Mouse (Mus musculus): Measurements from ENCODE around the gene Mta1.

The Mta1 gene

DNA sequence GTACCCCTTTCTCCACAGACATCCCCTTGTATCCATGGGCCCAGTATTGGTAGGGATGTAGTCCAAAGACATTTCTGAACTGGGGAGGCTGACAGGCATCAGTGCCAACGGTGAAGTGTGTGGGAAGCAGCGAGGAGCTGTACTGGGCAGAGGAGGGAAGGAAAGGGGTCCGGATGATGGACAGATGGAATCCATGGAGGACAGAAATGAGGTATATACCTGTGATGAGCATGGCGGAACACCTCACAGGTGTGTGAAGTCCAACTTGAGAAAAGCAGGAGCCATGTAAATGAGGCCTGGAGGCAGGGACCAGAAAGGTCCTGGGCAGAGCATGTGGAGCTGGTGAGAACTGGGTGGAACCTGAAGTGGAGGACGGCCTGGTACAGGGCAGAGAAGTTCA is 47.5 kb downstream of the Mta1 start:
- Histone ChIP-seq H3K27me3 (ENCODE audit: insufficient read depth, low read length) (peaks cover 43% of the 10 kb centered on the region), H3K4me1 (replicated peaks; ENCODE audit: low read depth, low read length) (peaks cover 99% of the 10 kb centered on the region), H3K9me3 (ENCODE audit: low read length) (no peaks in the 10 kb centered on the region), H3K4me3 (replicated peaks; ENCODE audit: low read length) (no peak overlapping the region), H3K36me3 (ENCODE audit: insufficient read depth, low read length) (peaks cover 33% of the 10 kb centered on the region)
- TF ChIP-seq POU5F1 (IDR thresholded peaks at IDR 0.05; ENCODE audit: borderline replicate concordance, low read length) = no peak
- no peak for TF ChIP-seq NANOG (IDR thresholded peaks at IDR 0.05; ENCODE audit: borderline replicate concordance, low read length)
- TF ChIP-seq CTCF (conservative IDR thresholded peaks at IDR 0.05; ENCODE audit: low read length) = no peak

DNA sequence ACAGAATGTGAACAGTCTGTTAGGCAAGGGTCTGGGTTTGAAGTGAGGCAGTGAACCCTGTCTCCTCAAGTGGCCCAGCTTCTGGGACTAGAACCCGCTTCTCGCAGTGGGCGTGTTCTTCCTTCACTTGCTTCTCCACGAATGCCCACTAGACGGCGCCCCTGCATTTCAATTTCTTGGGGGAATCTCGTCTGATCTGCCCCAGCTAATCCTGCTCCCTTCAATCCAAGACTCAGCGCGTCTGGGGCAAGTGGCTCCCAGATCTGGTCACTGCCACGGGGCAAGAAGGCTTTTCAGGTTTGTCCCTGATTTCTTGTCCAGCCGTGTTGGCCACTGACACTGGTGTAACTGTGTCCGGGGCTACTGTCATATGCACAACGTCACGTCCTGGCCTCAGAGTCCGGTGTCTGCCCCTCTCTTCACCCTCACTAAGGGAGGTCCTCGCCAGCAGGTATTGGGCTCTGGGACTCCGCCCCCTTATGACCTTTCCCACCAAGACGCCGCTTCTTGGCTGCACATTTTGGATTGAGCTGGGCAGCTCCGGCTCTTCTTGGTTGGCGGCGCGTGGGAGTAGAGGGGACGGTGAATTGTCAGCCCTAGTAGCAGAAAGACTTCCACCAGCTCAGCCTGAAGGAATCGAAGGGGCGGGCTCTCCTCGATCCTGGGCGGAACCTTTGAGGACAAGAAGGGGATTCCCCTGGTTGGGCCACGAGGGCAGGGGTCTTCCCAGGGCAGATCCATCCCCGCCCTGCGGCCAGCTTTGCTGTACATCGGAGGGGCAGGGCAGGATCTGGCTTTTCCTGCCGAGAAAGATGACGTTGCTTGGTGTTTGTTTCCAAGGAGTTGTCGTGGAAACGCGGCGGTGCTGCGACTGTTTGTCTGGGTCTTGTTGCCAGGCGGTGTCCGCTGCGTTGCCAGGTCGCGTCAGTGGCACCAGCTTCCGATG is 48.3 kb downstream of the Mta1 start, which contains the start of gene Crip1:
Crip1 (plus strand) TSS at position 205 of the 946 bp plus-strand sequence.
- no peaks in the 10 kb centered on the region for H3K9me3 ChIP-seq (ENCODE audit: low read length)
- H3K36me3 ChIP-seq (ENCODE audit: insufficient read depth, low read length) = peaks cover 33% of the 10 kb centered on the region
- H3K27me3 ChIP-seq (ENCODE audit: insufficient read depth, low read length) = peaks cover 43% of the 10 kb centered on the region
- peaks cover 99% of the 10 kb centered on the region for H3K4me1 ChIP-seq (replicated peaks; ENCODE audit: low read depth, low read length)
- TF ChIP-seq POU5F1 (IDR thresholded peaks at IDR 0.05; ENCODE audit: borderline replicate concordance, low read length) (no peak), CTCF (conservative IDR thresholded peaks at IDR 0.05; ENCODE audit: low read length) (peak; percentile 100)
- H3K4me3 ChIP-seq (replicated peaks; ENCODE audit: low read length) = peak within 1 kb of the TSS; percentile 72

DNA sequence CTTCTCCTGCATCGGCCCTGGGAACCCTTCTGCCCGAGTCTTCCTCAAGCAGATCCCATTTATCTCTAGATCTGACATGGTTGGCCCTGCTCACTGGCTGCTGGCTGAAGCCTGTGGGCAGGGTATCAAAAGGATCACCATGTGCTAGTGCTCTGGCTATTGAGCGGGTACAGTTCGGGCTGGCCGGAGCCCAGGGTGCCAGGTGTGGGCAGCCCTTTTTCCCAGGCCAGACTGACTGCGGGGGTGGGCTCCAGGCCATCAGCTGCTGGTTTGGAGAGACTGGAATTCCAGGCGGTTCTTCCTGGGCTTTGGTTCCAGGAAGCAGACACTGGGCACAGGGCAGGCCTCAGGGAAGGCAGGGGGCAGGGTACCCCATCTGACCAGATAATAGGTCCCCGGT is 49.4 kb downstream of the Mta1 start:
- Histone ChIP-seq H3K4me3 (replicated peaks; ENCODE audit: low read length) (peak overlapping the region; percentile 72), H3K9me3 (ENCODE audit: low read length) (no peaks in the 10 kb centered on the region), H3K4me1 (replicated peaks; ENCODE audit: low read depth, low read length) (peaks cover 99% of the 10 kb centered on the region), H3K36me3 (ENCODE audit: insufficient read depth, low read length) (peaks cover 28% of the 10 kb centered on the region), H3K27me3 (ENCODE audit: insufficient read depth, low read length) (peaks cover 38% of the 10 kb centered on the region)
- no peak for TF ChIP-seq POU5F1 (IDR thresholded peaks at IDR 0.05; ENCODE audit: borderline replicate concordance, low read length)
- TF ChIP-seq NANOG (IDR thresholded peaks at IDR 0.05; ENCODE audit: borderline replicate concordance, low read length) = no peak
- no peak for TF ChIP-seq CTCF (conservative IDR thresholded peaks at IDR 0.05; ENCODE audit: low read length)

DNA sequence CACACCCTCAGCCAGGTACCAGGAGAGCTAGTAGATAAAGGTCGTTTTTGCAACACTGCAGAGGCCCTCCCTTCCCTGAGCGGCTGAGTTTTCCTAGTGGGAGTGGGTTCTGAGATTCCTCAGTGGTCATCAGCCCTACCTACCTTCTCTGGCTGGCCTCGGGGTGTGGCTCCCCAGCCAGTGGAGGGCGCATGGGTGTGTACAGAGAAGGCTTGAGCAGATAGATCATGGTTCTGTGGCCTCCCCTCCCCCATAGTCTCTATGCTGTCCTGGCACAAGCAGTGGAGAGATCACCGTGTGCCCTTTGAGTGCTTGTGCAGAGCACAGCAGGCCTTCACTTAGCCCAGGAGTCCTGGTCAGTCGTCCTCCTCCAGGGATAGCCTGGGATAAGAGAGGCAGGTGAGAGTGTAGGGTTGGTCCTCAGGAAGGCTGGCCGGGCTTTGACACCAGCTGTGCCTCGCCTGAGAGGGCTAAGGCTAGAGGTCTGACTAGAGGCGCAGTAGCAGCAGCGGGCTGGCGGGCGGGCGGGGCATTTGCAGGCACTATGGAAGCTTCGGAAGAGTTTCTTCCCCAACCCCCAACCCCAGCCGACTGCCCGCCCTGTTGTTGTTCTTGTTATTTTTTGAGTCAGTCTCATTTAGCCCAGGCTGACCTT is 50.4 kb downstream of the Mta1 start:
- H3K36me3 ChIP-seq (ENCODE audit: insufficient read depth, low read length) = peaks cover 30% of the 10 kb centered on the region
- peaks cover 99% of the 10 kb centered on the region for H3K4me1 ChIP-seq (replicated peaks; ENCODE audit: low read depth, low read length)
- H3K9me3 ChIP-seq (ENCODE audit: low read length) = no peaks in the 10 kb centered on the region
- peaks cover 39% of the 10 kb centered on the region for H3K27me3 ChIP-seq (ENCODE audit: insufficient read depth, low read length)
- peak; percentile 36 for TF ChIP-seq CTCF (conservative IDR thresholded peaks at IDR 0.05; ENCODE audit: low read length)
- no peak for TF ChIP-seq POU5F1 (IDR thresholded peaks at IDR 0.05; ENCODE audit: borderline replicate concordance, low read length)
- H3K4me3 ChIP-seq (replicated peaks; ENCODE audit: low read length) = peak overlapping the region; percentile 45

DNA sequence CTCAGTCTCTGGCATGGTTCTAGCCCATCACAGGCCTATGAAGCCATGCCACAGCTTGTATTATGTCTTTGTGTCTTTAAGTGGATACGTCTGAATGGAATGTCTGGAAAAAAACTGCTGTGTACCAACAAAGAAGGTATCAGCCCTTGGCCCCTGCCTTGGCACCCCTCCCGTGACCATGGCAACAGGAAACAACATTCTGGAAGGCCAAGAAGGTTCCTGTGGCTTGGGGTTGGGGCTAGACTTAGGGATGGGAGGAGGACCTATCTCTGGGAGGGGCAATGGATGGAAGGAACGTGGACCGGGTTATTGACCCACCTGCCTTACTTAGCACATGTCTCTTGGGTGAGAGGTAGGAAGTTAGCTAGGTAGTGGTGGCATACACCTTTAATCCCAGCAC is 51.3 kb downstream of the Mta1 start:
- peaks cover 46% of the 10 kb centered on the region for H3K27me3 ChIP-seq (ENCODE audit: insufficient read depth, low read length)
- H3K4me1 ChIP-seq (replicated peaks; ENCODE audit: low read depth, low read length) = peaks cover 99% of the 10 kb centered on the region
- H3K9me3 ChIP-seq (ENCODE audit: low read length) = no peaks in the 10 kb centered on the region
- TF ChIP-seq NANOG (IDR thresholded peaks at IDR 0.05; ENCODE audit: borderline replicate concordance, low read length) (no peak), CTCF (conservative IDR thresholded peaks at IDR 0.05; ENCODE audit: low read length) (no peak), POU5F1 (IDR thresholded peaks at IDR 0.05; ENCODE audit: borderline replicate concordance, low read length) (no peak)
- 0 out of 2 replicates have a peak overlapping the region, but pooled peaks have one; percentile 45 for H3K4me3 ChIP-seq (replicated peaks; ENCODE audit: low read length)
- peaks cover 30% of the 10 kb centered on the region for H3K36me3 ChIP-seq (ENCODE audit: insufficient read depth, low read length)

DNA sequence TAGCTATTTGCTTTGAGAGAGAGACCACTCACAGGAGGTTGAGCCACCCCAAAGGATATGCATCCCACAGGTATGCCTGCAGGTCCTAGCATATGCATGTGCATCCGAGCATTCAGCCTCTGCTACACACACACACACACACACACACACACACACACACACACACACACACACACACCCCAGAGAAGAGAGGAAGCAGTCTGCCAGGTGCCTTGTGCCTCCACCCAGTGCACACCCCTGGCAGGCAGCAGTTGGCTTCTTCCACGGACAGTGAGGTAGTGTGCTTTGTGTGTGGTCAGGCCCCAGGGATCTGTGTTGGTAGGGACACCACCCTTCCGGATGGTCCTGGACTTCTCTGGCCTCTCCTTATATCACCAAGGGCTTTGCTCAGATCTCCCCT is 51.8 kb downstream of the Mta1 start:
- Histone ChIP-seq H3K4me3 (replicated peaks; ENCODE audit: low read length) (no peak overlapping the region), H3K36me3 (ENCODE audit: insufficient read depth, low read length) (peaks cover 25% of the 10 kb centered on the region), H3K27me3 (ENCODE audit: insufficient read depth, low read length) (peaks cover 46% of the 10 kb centered on the region), H3K4me1 (replicated peaks; ENCODE audit: low read depth, low read length) (peaks cover 99% of the 10 kb centered on the region), H3K9me3 (ENCODE audit: low read length) (no peaks in the 10 kb centered on the region)
- no peak for TF ChIP-seq POU5F1 (IDR thresholded peaks at IDR 0.05; ENCODE audit: borderline replicate concordance, low read length)
- TF ChIP-seq CTCF (conservative IDR thresholded peaks at IDR 0.05; ENCODE audit: low read length) = no peak
- no peak for TF ChIP-seq NANOG (IDR thresholded peaks at IDR 0.05; ENCODE audit: borderline replicate concordance, low read length)

DNA sequence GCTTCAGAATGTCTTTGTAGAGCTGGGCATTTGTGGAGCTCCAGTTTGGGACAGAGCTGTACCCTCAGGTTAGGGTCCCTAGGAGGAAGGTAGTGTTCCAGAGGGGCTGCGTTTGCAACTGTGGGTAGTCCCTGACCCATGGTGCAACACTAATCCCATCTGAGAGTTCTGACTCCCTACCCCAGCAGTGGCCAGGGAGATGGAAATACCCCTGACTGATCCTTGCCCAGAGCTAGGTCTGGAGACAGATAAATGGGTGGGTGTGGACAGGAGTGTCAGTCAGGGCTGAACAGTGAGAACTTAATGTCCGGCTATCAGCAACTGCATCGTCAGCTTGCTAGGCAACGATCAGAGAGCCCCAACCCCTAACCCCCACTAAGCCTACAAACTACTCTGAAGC is 52.5 kb downstream of the Mta1 start:
- Histone ChIP-seq H3K4me3 (replicated peaks; ENCODE audit: low read length) (no peak overlapping the region), H3K27me3 (ENCODE audit: insufficient read depth, low read length) (peaks cover 46% of the 10 kb centered on the region), H3K9me3 (ENCODE audit: low read length) (no peaks in the 10 kb centered on the region), H3K4me1 (replicated peaks; ENCODE audit: low read depth, low read length) (peaks cover 100% of the 10 kb centered on the region), H3K36me3 (ENCODE audit: insufficient read depth, low read length) (peaks cover 18% of the 10 kb centered on the region)
- TF ChIP-seq POU5F1 (IDR thresholded peaks at IDR 0.05; ENCODE audit: borderline replicate concordance, low read length) = no peak

DNA sequence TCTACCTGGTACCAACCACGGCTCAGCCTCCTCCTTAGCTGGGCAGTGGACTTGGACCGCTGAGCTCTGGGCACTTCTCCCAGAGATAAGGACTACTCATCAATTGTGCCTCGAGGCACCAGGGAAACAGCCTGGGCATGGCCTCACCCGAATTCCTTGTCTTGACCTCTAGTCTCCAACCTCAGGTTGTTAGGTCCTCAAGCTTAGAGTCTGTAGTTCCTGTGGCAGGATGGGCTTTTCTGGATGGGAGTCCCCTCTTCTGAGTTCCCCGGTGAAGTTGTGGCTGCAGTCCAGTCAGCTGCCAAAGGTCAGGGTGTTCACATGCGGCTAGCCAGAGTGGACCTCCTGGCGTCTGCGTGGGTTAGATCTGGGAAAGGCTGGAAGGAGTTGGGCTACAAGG is 53.0 kb downstream of the Mta1 start:
- Histone ChIP-seq H3K9me3 (ENCODE audit: low read length) (no peaks in the 10 kb centered on the region), H3K4me1 (replicated peaks; ENCODE audit: low read depth, low read length) (peaks cover 97% of the 10 kb centered on the region), H3K4me3 (replicated peaks; ENCODE audit: low read length) (peak overlapping the region; percentile 82), H3K27me3 (ENCODE audit: insufficient read depth, low read length) (peaks cover 46% of the 10 kb centered on the region), H3K36me3 (ENCODE audit: insufficient read depth, low read length) (peaks cover 15% of the 10 kb centered on the region)
- TF ChIP-seq NANOG (IDR thresholded peaks at IDR 0.05; ENCODE audit: borderline replicate concordance, low read length) (no peak), POU5F1 (IDR thresholded peaks at IDR 0.05; ENCODE audit: borderline replicate concordance, low read length) (no peak), CTCF (conservative IDR thresholded peaks at IDR 0.05; ENCODE audit: low read length) (no peak)
